Mouse (Mus musculus) lung, embryonic 14.5 days (tissue): Measurements from ENCODE around the gene Col4a2. TPM values are rescaled to one million over a fixed set of nuclear protein-coding genes. Genes with fewer than 3 reads are reported as not detected.

Source experiments
- ATAC-seq: fragments of 200-750 bp; cut with Nextera tagmentation; 2 replicates; pipeline ENCODE4 v1.8.0; 2017; ENCODE audit warnings: mild to moderate bottlenecking, moderate TSS enrichment, moderate library complexity; ENCODE audit not compliant: insufficient read depth
- DNase-seq: peaks from one replicate; pipeline ENCODE4 v3.0.0-alpha.2; 2015
- H3K27ac ChIP-seq: fragments of 300-500 bp; sonication (generic); 2 replicates; pipeline ENCODE4 v1.5.1; 2014; ENCODE audit warnings: low read depth, mild to moderate bottlenecking, moderate library complexity
- H3K27me3 ChIP-seq: fragments of 300-500 bp; sonication (generic); 2 replicates; pipeline ENCODE4 v1.6.1; 2014; ENCODE audit warnings: low read length, control low read depth; ENCODE audit not compliant: insufficient read depth
- H3K36me3 ChIP-seq: fragments of 300-500 bp; sonication (generic); 2 replicates; pipeline ENCODE4 v1.6.1; 2014; ENCODE audit warnings: control low read depth; ENCODE audit not compliant: insufficient read depth
- H3K4me1 ChIP-seq: fragments of 300-500 bp; sonication (generic); 2 replicates; pipeline ENCODE4 v1.6.1; 2014; ENCODE audit warnings: antibody characterized with exemption, control low read depth; ENCODE audit not compliant: insufficient read depth
- H3K4me2 ChIP-seq: fragments of 300-500 bp; sonication (generic); 2 replicates; pipeline ENCODE4 v1.6.1; 2014; ENCODE audit warnings: mild to moderate bottlenecking
- H3K4me3 ChIP-seq: fragments of 300-500 bp; sonication (generic); 2 replicates; pipeline ENCODE4 v1.5.1; 2014; ENCODE audit warnings: low read depth, low read length
- H3K9ac ChIP-seq: fragments of 300-500 bp; sonication (generic); 2 replicates; pipeline ENCODE4 v1.6.1; 2014
- H3K9me3 ChIP-seq: fragments of 300-500 bp; sonication (generic); 2 replicates; pipeline ENCODE4 v1.6.1; 2016; ENCODE audit warnings: low read depth, low read length, control low read depth
- CTCF ChIP-seq: IDR thresholded peaks from 2 replicates; pipeline ENCODE4 v1.5.1; 2016; ENCODE audit warnings: antibody characterized with exemption, low read depth
- WGBS: fragments of 180-500 bp; shearing (Covaris S2); extraction: QIAGEN DNeasy Blood & Tissue Kit; methylation state at CpG from one replicate; pipeline ENCODE4 v1.1.7; 2014; 5-methylcytosine and 5-hydroxymethylcytosine counted together
- polyA plus RNA-seq: library from polyadenylated mRNA; unstranded; fragments of >200 nt; fragmentation: Nextera tagmentation; extraction: Ambion mirVana; gene quantifications from 2 replicates; pipeline ENCODE4 v1.2.1, GENCODE M21; 2014

Gene Col4a2
- polyA plus RNA-seq, 1 experiment from 2014 or later: 111 TPM

GRCm38 (mm10) chr8:11404614-11405013 lies 92.0 kb downstream of the Col4a2 start:
- TF ChIP-seq CTCF: no peak
- DNase-seq (peak; percentile 19), ATAC-seq (no peak)
- Histone ChIP-seq H3K9ac (no peak overlapping the region), H3K36me3 (peaks cover 51% of the 10 kb centered on the region), H3K27ac (peak overlapping the region; percentile 65; the same call in 1 of the 2 replicates), H3K4me1 (peaks cover 12% of the 10 kb centered on the region; the same call in 1 of the 2 replicates), H3K4me3 (no peak overlapping the region), H3K9me3 (no peaks in the 10 kb centered on the region), H3K4me2 (no peak overlapping the region), H3K27me3 (no peaks in the 10 kb centered on the region)
- WGBS: 72% methylated on average over 4 of the region's 4 CpGs

GRCm38 (mm10) chr8:11405722-11406481 lies 93.3 kb downstream of the Col4a2 start:
- H3K4me1 ChIP-seq: peaks cover 8% of the 10 kb centered on the region; the same call in 1 of the 2 replicates
- peak; percentile 86 for DNase-seq
- peaks cover 64% of the 10 kb centered on the region for H3K36me3 ChIP-seq
- peak; percentile 41 for TF ChIP-seq CTCF
- H3K4me2 ChIP-seq: no peak overlapping the region
- ATAC-seq: peak; percentile 93
- no peak overlapping the region for H3K4me3 ChIP-seq
- H3K27ac ChIP-seq: peak overlapping the region; percentile 65
- H3K9ac ChIP-seq: no peak overlapping the region
- 30% methylated on average over 13 of the region's 13 CpGs for WGBS
- H3K9me3 ChIP-seq: no peaks in the 10 kb centered on the region
- H3K27me3 ChIP-seq: no peaks in the 10 kb centered on the region

- H3K4me3 ChIP-seq: no peak overlapping the region
- ATAC-seq (peak; percentile 71), DNase-seq (peak; percentile 77)
- WGBS: 48% methylated on average over 12 of the region's 12 CpGs
- no peak overlapping the region for H3K4me2 ChIP-seq
- peak overlapping the region; percentile 73 for H3K27ac ChIP-seq
- no peaks in the 10 kb centered on the region for H3K27me3 ChIP-seq
- H3K4me1 ChIP-seq: 0 out of 2 replicates have a peak, but pooled peaks cover 2% of the 10 kb centered on the region
- H3K9ac ChIP-seq: no peak overlapping the region
- H3K36me3 ChIP-seq: peaks cover 57% of the 10 kb centered on the region
- TF ChIP-seq CTCF: no peak
- H3K9me3 ChIP-seq: no peaks in the 10 kb centered on the region
Observed at GRCm38 (mm10) chr8:11411504-11412124, 99.0 kb downstream of the Col4a2 start.

DNA sequence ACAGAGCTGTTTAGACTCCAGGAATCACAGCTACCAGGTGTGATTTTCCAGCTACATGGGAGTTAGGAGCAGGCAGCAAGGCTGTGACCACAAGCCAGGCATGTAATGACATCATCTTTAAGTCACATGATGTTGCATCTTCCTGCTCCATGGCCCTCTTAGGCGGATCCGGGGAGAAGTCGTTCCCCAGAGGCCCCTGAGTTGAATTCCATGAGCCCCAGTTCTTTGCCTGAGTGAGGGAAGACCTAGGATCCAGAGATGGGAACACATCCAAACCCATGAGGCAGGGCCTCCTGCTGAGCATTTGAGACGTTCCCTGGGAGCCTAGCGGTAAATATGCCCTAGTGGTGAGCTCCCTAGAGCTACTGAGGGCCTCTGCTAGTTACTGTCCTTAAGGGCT lies 99.8 kb downstream of the Col4a2 start:
- TF ChIP-seq CTCF: no peak
- Histone ChIP-seq H3K4me3 (no peak overlapping the region), H3K36me3 (peaks cover 56% of the 10 kb centered on the region), H3K4me1 (0 out of 2 replicates have a peak, but pooled peaks cover 2% of the 10 kb centered on the region), H3K27me3 (no peaks in the 10 kb centered on the region), H3K9ac (no peak overlapping the region), H3K4me2 (no peak overlapping the region), H3K27ac (peak overlapping the region; percentile 72; the same call in 1 of the 2 replicates), H3K9me3 (no peaks in the 10 kb centered on the region)
- 46% methylated on average over 5 of the region's 5 CpGs for WGBS
- peak; percentile 59 for DNase-seq
- ATAC-seq: no peak

GRCm38 (mm10) chr8:11414304-11414703 lies 101.7 kb downstream of the Col4a2 start:
- ATAC-seq: no peak
- Histone ChIP-seq H3K36me3 (peaks cover 44% of the 10 kb centered on the region), H3K4me2 (no peak overlapping the region), H3K9me3 (no peaks in the 10 kb centered on the region), H3K27ac (no peak overlapping the region), H3K4me3 (no peak overlapping the region), H3K9ac (no peak overlapping the region), H3K27me3 (no peaks in the 10 kb centered on the region), H3K4me1 (0 out of 2 replicates have a peak, but pooled peaks cover 8% of the 10 kb centered on the region)
- no peak for DNase-seq
- WGBS: 61% methylated on average over 8 of the region's 8 CpGs
- no peak for TF ChIP-seq CTCF

GRCm38 (mm10) chr8:11415089-11415488 lies 102.5 kb downstream of the Col4a2 start:
- H3K4me3 ChIP-seq: no peak overlapping the region
- H3K9ac ChIP-seq: no peak overlapping the region
- DNase-seq (peak; percentile 49), ATAC-seq (no peak)
- H3K36me3 ChIP-seq: peaks cover 36% of the 10 kb centered on the region
- H3K27ac ChIP-seq: no peak overlapping the region
- peak; percentile 18; the same call in 1 of the 2 replicates for TF ChIP-seq CTCF
- H3K4me2 ChIP-seq: no peak overlapping the region
- H3K4me1 ChIP-seq: 0 out of 2 replicates have a peak, but pooled peaks cover 8% of the 10 kb centered on the region
- no peaks in the 10 kb centered on the region for H3K9me3 ChIP-seq
- H3K27me3 ChIP-seq: no peaks in the 10 kb centered on the region
- 81% methylated on average over 10 of the region's 10 CpGs for WGBS

- WGBS: 79% methylated on average over 13 of the region's 13 CpGs
- ATAC-seq (no peak), DNase-seq (no peak)
- H3K4me1 ChIP-seq: 0 out of 2 replicates have a peak, but pooled peaks cover 6% of the 10 kb centered on the region
- H3K9me3 ChIP-seq: no peaks in the 10 kb centered on the region
- H3K27me3 ChIP-seq: no peaks in the 10 kb centered on the region
- no peak overlapping the region for H3K4me3 ChIP-seq
- peaks cover 40% of the 10 kb centered on the region for H3K36me3 ChIP-seq
- TF ChIP-seq CTCF: no peak
- H3K4me2 ChIP-seq: no peak overlapping the region
- H3K27ac ChIP-seq: no peak overlapping the region
- no peak overlapping the region for H3K9ac ChIP-seq
Observed at GRCm38 (mm10) chr8:11417762-11418161, 105.2 kb downstream of the Col4a2 start.
